Mouse (Mus musculus): Measurements from ENCODE around the gene Slc32a1. TPM values are rescaled to one million over a fixed set of nuclear protein-coding genes. Genes with fewer than 3 reads are reported as not detected.

Slc32a1 gene
- total RNA-seq, 2 experiments from 2014 or later, result 60.0 to 68.6 TPM

- no peak for DNase-seq (ENCODE audit: low spot score in 2 of 2)
Observed at GRCm38 (mm10) chr2:158655806-158656205, 45.2 kb downstream of the Slc32a1 start.

- DNase-seq (ENCODE audit: low spot score in 2 of 2), result no peak
Observed at GRCm38 (mm10) chr2:158658822-158659221, 48.3 kb downstream of the Slc32a1 start.

DNA sequence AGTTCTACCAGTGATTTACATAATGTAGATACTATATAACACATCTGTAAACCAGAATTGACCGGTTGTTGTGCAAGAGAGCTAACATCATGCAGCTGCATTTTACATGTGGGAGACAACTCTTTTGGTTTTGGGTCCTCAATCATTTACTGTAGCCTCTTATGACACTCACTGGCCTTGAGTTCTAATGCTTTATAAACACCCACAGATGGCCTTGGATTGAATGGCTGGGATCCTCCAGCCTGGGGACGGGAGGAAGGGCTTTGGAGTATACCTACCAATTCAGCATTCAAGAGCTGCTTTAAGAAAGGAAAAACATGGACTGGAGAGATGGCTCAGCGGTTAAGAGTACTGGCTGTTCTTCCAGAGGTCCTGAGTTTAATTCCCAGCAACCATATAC, 48.8 kb downstream of the Slc32a1 start:
- no peak for DNase-seq (ENCODE audit: low spot score in 2 of 2)

- DNase-seq (ENCODE audit: low spot score in 2 of 2), result no peak
Observed at GRCm38 (mm10) chr2:158665098-158665497, 54.5 kb downstream of the Slc32a1 start, which contains the start of gene Ppp1r16b. Gene Ppp1r16b, plus strand, starts transcription at chr2:158665398.

Small RNAs within 50 kb of the gene (microRNA-seq; reads per million reads assigned to microRNA genes)
- gene Mir3474, result 3.5 to 8.0 reads per million in 2 experiments

Other genes starting within 250 kb of the Slc32a1 start
- 100 to 1,000 TPM; 459 to 580 TPM for gene Snhg11, start 235.1 kb upstream of the Slc32a1 start, total RNA-seq (2021)
- 10 to 100 TPM; 73.8 to 82.2 TPM for gene Ralgapb, start 200.9 kb upstream of the Slc32a1 start, total RNA-seq (2021)
- not detected for gene Adig, start 108.2 kb upstream of the Slc32a1 start, total RNA-seq (2021)
- gene Arhgap40, start 98.0 kb upstream of the Slc32a1 start, total RNA-seq (2021), result under 1 TPM in 1 of 2 experiments, not detected in 1; 0.38 TPM
- gene Actr5, start 14.1 kb downstream of the Slc32a1 start, total RNA-seq (2021), result 10 to 100 TPM; 10.3 to 11.9 TPM
- 10 to 100 TPM; 63.1 to 68.0 TPM for gene Ppp1r16b, start 54.6 kb downstream of the Slc32a1 start, total RNA-seq (2021)
- gene Fam83d, start 157.3 kb downstream of the Slc32a1 start, total RNA-seq (2021), result 1 to 10 TPM; 1.5 to 2.1 TPM
- gene Dhx35, start 184.0 kb downstream of the Slc32a1 start, total RNA-seq (2021), result 10 to 100 TPM; 21.6 to 21.7 TPM